Mouse (Mus musculus) cerebellum, adult 18-20 months (tissue): Measurements from ENCODE around the gene Trpv2.

ENCODE experiments used
- DNase-seq, 2 experiments: peaks; one replicate each; pipeline ENCODE4 v3.0.0; 2021

Trpv2 gene

DNA sequence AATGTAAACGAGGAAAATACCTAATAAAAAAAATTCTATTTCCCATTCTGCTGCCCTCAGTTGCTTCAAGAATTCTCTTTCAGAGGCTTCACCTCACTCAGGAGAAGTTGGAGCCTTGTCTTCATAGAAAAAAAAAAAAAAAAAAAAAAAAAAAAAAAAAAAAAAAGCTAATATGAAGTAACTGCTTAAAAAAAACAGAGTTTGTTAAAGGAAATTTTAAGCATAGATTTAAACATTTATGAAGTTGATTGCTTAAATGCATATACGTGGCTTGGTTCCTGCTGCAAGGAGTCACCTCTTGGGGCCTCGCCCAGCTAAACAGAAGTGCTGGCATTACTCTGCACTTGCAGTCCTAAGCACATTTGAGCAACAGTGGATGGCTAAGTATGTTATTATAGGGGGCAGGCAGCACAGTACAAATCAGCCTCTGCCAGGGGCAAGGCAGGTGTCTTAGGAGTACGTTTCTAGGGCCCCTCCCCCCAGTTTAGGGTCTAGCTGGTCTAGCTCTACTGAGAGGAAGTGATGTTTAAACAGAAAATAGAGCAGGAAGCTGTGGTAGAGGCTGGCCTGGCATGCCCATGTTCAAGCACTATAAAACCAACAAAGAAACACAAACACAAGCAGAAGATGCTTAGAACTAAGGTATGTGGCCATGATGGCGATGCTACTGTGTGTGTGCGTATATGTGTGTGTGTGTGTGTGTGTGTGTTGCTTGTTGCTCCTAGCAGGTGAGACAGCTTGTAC is at the start of gene Trpv2:
Trpv2 (plus strand) TSS at position 528 of the 744 bp plus-strand sequence.
- no peak for DNase-seq

DNA sequence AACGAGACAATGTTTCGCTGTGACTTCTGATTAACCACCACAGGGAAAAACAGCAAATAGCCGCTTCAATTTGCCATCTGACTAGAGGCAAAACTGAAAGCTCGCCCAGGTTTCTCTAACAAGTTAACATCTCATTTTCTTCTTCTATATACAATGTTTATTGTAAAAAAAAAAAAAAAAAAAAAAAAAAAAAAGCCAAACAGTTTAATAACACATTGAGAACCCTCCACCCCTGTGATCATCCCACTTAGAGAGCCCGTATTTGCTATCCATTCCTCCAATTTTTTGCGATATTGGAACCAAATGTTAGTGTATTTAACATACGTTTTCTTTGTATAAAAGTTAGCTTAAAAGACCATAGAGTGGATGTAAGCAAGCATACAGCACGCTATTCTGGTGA is 37.2 kb upstream of the Trpv2 start:
- DNase-seq, result no peak

DNA sequence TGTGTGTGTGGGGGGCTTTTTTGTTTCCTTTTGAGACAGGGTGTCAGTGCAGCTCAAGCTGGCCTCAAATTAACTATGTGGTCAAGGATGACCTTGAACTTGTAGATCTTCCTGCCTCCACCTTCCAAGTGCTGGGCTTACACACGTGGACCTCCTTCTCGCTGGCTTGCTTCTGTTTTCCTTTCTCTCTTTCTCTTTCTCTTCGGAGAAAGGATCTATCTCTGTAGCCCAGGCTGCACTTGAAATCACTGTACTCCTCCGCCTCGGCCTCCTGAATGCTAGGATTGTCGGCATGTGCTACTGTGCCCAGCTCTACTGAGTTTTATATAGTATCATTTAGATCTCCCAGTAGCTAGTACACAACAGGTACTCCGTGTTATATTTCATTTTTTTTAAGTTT is 36.7 kb upstream of the Trpv2 start:
- DNase-seq, result no peak

DNA sequence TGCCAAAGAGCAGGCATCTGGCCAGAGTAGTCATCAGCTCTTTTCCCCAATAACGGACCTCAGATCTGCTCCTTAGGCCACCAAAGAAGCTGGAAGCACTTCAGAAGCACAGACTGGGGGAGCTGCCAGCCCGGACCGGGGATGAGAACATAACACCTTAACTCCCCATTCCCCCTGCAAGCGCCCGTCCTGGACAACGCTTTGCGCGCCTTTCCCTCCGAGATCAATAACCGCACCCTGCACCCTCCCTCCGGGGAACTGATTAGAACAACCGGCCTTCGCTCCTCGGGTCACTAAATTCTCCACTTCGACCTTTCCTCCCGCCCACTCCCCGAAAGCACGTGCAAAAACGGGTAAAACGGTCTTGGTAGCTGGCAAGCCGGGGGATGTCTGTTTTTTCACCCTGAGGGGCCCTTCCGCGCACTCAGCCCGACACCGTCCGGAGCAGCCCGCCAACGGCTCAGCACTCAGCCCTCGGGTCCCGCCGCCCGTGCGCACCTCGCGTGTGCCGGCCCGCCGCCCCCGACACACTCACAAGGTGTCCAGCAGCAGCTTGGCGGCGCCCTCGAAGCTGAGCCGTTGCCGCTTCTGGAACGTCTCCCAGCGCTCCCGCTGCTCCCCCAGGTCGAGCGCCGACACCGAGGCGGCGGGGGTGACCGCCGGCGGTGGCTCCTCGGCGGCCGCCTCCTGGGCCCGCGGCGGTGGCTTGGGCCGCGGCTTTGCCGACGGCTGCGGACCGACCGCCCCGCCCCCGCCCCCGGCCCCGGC is 35.8 kb upstream of the Trpv2 start:
- DNase-seq, result peak; percentile 58 to 72

DNA sequence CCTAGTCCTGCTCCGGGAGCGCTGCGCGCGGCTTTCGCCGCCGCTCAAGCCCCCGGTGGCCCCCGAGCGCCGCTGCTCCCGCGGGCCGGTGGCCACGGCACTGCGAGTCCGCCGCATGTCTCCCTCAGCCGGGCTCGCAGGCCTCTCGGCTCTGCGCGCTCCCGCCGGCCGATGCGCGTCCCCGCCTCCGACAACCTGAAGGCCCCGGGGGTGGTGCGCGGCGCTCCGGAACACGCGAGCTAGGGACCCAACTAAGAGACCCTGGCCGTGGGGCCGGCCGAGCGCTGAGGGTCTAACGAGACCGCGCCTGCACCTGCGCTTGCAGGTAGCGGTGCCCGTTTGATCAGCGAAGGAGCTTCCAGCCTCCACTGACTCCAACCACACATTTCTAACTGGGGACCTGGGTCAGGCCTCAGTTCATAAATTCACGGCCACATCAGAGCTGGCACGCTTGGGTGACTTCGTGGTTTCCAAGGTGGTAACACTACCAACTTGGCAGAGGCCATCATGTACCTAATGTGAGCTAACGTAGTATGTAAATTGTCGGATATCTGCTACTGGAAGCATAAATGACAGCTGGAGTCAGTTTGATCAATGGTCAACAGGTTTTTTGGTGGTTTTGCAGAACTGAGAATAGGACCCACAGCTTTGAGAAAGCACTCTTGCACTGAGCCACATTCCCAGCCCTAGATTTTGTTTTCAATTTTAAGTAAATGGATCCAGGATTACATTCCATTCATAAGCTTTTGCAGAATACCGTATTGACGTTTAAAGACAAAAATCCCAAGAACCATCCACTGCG is 35.0 kb upstream of the Trpv2 start, which contains the start of gene Cenpv:
Cenpv (minus strand) TSS at position 173 of the 802 bp plus-strand sequence.
- peak; percentile 84 to 93 for DNase-seq

DNA sequence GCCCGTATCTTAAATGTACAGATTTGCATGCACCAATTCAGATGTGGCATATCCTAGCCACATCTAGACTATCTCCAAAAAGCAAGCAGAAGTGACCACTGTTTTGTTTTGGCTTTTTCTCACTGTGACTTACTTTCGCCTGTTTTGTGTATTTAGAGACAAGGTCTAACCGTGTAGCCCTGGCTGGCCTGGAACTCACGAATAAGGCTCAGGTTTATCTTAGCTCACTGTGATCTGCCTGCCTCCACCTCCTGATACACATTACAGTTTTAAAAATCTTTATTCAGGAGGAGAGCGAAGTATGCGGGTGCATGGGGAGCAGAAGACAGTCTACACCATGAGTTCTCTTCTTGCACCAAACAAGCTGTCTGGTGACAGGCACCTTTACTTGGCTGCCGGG is 34.1 kb upstream of the Trpv2 start:
- no peak for DNase-seq

DNA sequence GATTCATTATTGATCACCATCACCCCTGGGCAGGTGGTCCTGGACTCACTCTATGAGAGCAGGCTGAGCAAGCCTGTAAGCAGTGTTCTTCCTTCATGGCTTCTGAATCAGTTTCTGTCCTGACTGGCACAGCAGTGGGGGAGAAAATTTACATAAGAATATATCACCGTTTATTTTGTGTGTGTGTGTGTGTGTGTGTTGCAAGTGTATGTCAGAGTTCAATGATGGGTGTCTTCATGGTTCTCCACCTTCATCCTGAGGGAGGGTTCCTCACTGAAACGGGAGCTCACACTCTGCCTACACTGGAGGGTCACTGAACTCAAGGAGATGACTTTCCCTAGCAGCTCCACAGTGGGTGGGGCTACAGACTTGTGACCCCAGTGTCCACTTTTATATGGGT is 33.3 kb upstream of the Trpv2 start:
- DNase-seq, result no peak

DNA sequence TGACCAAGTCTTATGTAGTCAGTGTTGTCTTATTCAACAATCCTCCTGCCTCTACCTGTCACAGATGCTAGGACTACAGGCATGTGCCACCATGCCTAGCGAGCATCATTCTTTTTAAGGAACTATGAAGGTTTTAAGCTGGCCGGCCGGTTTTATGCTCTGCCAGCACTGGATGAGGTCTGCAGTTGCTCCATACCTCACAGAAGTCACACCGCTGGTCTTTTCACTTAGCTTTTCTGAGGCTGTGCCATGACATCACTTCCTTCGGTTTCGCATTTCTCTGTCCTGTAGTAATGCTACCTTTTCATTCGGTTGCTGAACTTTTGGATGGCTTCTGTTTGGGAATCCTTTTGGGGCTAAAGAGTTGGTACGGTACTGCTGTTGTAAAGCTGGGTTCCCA is 32.7 kb upstream of the Trpv2 start:
- no peak for DNase-seq

DNA sequence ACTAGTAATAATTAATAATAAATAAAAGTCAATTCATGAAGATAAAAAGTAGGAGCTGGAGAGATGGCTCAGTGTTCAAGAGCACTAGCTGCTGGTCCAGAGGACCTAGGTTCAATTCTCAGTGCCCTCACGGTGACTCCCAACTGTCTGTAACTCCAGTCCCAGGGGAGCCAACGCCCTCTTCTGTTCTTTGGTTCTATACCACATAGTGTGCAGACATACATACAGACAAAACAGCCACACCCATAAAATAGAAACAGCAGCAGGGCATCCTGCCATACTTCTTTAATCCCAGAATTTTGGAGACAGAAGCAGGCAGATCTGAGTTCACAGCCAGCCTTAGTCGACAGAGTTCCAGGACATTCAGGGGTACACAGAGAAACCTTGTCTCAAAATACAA is 30.3 kb upstream of the Trpv2 start:
- no peak for DNase-seq

DNA sequence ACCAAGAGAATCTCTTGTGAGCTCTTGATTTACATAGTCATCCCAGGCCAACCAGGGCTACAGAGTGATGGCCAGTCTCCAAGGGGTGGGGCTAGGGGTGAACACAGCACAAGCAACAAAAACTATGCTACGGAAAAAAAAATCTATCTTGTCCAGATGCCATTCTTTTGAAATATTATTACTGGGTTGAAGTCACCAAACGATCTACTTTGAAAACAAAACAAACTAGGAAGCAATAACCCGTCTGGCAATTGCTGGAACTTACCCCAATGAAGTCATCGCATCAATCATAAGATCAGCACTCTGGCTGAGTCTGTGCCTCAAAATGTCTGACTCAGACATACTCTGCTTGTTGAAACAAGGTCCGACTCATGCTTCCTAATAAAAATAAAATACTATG is 24.5 kb upstream of the Trpv2 start:
- peak; percentile 70 to 77 for DNase-seq

DNA sequence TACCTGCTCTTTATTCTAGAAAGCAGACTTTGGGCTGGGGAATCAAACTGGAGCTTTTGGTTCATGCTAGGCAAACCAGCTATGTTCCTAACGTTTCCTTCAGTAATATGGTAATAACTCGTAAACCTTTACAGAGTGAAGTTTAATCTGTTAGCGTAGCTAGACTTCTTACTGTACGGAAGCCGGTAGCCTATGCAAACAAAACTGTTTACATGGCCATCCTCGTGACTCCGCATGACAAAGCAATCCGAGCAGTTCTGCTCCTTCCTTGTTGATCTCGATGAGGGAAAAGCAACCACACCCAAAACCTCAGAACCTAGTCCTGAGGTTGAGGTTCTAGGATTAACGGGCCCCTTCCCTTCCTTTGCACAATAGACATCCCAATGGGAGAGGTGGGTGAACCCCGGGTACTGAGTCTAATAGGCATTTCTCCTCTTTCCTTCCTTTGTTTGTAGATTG is 24.0 kb upstream of the Trpv2 start:
- peak; percentile 55 to 66 for DNase-seq

DNA sequence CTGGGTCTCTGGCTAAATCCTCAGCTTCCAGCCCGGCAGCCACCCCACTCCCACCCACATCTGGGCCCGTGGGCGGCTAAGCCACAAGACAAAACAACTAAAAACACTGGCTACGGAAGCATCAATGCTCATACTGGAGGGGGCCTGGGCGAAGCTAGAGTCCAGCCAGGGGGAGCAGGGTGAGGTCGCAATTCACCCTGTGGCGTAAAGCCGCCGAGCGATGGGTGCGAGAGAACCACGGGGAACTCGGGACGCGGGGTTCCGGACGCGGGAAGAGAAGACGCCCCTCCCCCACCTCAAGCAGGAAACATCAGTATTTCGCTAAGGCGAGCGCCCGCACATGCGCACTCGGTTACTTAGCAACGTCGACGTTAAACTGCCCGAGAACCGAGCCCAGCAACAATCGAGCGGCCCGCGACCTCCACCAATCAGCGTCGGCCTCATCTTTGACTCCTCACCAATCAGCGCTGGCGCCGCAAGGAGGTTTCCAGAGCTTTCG is 23.5 kb upstream of the Trpv2 start, which contains the start of gene Ubb:
Ubb (plus strand) TSS at position 445 of the 499 bp plus-strand sequence.
- peak; percentile 99 for DNase-seq

DNA sequence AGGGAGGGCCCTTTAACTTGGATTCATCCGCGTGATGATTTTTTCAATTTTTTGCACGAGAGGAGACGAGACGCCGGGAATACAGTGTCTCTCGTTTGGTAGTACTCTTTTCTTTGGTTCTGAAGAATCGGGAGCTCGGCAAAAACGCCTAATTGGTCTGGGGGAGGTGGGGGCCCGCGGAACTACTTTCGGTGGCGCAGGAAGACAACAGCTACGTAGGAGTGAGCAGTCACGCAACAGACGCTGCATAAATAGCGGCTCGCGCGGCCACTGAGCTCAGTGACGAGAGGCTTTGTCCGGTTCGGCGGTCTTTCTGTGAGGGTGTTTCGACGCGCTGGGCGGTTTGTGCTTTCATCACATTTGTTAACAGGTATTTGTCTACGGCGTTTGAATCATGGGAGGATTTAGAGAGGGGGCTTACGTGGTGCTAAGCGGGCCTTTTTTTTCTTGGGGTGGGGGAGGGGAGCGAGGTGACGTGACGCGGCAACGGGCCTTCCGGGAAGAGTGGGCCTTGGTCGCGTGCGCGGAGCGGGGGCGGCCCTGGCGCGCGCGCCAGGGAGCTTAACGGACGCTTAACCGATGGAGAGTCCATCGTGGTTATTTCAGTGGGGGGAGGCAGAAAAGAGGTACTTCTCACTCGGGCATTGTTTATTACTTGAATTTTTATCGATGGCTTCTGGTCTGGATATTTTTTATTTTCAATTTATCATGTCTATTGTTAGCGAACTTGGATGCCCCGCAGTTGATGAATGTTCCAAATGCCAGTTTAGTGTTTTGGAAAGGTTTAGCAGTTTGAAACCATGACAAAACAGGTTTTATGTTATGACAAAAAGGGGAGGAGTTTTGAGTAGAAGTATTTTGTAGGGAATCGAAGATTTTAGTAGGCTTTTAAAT is 22.8 kb upstream of the Trpv2 start:
- DNase-seq, result peak; percentile 83 to 92

DNA sequence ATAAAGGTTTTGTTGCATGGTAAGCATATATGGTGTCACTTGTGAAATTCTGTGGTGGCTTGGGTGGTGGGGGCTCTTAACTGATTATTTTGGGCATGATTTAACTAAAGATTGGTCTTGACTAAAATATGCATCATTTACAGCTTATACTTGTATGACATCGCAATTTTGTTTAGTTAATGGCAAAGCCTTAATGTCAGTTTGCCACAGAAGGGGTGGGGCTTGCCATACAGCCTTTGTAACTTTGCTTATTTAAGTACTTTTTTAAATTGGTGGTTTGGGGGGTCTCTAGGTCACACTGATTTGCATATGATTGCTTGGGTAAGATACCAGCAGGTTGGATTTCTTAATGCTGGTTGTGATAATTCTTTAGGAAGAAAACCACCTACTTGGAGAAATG is 21.1 kb upstream of the Trpv2 start:
- DNase-seq, result no peak

DNA sequence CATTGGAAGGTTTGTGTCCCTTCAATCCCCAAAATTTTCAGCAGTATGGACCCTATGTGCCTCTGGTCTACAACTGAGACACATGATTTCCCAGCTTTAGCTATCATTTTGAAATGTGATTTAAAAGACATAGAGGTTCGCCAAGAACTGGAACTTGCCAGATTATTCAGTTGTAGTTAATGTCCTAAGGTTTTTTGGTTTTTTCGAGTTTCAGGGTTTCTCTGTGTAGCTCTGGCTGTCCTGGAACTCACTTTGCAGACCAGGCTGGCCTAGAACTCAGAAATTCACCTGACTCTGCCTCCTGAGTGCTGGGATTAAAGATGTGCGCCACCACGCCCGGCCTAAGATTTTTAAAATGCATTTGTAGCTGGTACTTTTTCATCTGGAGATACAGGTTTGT is 20.7 kb upstream of the Trpv2 start:
- DNase-seq, result no peak

DNA sequence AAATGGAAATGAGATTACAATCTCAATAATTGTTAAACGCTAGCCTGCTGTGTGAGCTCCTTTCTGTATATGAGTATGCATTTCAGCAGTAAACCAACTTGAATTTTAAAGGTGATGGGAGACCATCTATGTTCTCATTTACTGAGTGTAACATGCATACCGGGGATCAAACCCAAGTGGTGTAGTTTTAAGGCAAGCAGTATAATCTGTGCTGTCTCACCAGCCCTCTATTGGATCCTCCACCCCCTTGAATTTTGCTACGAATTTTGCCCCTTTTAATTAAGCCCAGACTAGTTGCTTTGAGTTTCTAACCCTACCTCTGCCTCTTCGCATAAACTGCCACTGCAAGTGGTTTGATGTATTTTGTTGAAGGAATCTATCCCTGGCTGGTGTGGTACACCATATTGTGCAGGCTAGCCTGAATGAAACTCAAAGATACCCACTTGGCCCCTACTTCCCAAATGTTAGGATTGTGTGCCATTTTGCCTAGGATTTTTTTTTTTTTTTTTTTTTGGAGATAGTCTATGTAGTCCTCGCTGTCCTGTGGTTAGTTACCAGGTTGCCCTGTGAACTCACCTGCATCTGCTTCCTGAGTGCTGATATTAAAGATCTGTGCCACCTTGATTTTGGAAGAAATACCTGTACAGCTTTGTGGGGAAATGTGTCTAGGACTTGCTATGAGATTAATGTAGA is 20.0 kb upstream of the Trpv2 start:
- DNase-seq, result no peak

DNA sequence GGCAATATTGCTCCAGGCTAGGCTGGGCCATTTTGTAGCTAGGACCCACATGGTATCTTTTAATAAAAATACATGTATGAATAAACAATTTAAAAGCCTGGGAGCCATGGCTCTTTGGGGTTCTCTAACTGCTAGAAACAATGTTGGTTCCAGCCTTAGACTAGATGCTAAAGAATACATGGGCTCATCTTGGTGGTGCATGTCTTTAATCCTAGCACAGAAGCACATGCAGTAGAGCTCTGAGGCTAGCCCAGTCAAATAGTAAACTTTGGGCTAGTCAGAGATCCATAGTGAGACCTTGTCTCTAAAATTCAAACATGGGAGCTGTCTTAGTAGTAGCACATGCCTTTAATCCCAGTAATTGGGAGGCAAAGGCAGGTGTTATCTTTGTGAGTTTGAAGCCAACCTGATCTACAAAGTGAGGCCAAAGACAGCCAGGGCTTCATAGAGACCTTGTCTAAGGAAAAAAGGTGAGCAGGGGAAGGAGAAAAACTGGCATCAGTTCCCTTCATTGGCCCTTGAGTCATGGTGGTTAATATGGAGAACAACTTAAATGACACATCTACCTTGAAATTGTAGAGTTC is 19.3 kb upstream of the Trpv2 start:
- no peak for DNase-seq

DNA sequence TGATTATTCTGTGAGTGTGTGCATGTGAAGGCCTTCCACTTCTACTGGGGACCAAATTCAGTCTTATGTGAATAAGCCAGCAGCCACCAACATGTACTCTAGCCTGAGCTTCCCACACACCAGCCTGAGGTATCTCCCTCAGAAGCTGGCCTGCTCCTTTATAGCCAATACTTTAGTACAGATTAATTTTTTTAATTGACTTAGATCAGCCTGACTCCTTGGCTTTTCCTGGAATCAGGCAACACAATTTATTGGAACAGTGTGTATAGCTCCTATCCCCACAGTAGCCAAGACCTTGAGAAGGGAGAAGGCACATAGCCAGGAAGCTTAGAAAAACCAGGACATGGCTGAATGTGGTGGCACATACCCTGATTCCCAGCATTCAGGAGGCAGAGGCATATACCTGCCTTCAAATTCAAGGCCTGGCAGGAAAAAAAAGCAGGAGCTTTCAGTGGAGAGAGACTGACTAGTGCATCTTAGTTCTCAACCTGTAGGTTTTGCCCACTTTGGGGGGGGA is 18.3 kb upstream of the Trpv2 start:
- no peak for DNase-seq

DNA sequence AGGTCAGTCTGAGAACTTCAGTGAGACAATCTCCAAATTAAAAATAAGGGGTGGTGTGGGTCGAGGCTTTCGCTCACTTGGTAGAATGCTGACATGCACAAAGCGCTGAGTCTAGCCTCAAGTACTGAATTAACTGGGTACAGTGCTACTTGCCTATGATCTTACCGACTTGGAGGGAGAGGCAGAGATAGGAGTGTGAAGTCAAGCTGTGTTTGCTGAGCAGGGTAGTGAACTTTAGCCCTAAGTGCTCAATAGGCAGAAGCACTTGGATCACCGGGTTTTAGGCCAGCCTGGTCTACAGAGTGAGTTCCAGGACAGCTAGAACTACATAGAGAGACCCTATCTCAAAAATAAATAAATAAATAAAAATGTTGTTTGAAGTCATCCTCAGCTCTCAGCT is 17.1 kb upstream of the Trpv2 start:
- DNase-seq, result no peak

DNA sequence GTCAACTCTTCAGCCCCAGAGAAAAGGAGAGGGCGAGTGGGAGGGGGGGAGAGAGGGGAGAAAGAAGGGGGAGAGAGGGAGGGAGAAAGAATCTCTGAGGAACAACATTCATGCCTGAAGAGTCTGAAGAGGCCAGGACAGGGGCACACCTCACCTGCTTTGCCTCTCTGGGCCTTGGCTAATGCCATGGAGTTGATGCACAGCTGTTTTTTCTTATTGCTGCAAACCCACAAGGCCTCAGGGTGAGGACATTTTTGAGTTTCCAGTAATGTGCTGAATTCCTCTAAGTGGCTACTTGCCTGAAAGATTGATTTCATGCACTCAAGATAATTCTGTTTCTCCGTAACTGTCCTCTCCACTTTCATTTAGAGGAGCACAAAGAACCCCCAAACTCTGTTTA is 16.1 kb upstream of the Trpv2 start:
- no peak for DNase-seq
